Mouse (Mus musculus): ENCODE results near the gene Osbpl2.
A peak's percentile ranks its signal among the peaks of the same experiment; 100 is the strongest.

The Osbpl2 gene

DNA sequence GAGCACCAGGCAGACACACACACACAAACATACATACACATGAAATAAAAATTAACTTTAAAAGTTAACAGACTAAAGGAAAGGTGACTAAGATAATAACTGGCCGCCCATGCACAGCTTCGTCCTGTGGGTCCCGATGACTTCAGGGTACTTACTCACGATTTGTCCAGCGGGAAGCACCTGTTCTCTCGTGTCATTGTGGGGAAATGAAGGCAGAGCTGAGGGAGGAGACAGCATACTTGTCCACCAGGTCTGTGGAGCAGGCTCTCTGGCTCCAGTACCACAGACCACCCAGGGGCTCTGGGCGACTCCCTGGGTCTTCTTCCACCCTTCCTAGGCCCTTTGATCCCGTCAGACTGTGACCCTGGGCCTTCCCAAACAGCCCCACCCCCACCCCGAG lies 82.2 kb downstream of the Osbpl2 start:
- DNase-seq (ENCODE audit: low read depth, low spot score), result no peak

- DNase-seq (ENCODE audit: low read depth, low spot score), result no peak
Measured at GRCm38 (mm10) chr2:180202263-180202662, 83.2 kb downstream of the Osbpl2 start.

DNA sequence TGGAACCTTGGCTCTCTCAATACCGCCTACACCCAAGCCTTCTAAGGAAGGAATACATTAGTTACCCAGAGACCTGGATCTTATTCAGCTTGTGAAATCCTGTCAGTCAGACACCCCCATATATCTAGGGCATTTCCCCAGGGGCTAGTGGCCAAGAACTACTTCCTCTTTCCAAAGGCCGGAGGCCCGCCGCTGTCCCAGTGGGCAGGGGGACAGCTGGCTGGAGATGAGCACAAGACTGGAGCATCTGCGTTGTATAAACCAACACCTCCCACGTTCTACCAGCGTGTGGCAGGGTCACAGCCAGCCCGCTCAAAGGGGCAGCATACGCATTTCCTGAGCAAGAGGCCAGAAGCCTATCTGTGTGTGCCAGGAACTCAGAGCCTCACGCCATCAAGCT lies 83.7 kb downstream of the Osbpl2 start:
- no peak for DNase-seq (ENCODE audit: low read depth, low spot score)

GRCm38 (mm10) chr2:180204501-180204900 lies 85.4 kb downstream of the Osbpl2 start:
- no peak for DNase-seq (ENCODE audit: low read depth, low spot score)

DNA sequence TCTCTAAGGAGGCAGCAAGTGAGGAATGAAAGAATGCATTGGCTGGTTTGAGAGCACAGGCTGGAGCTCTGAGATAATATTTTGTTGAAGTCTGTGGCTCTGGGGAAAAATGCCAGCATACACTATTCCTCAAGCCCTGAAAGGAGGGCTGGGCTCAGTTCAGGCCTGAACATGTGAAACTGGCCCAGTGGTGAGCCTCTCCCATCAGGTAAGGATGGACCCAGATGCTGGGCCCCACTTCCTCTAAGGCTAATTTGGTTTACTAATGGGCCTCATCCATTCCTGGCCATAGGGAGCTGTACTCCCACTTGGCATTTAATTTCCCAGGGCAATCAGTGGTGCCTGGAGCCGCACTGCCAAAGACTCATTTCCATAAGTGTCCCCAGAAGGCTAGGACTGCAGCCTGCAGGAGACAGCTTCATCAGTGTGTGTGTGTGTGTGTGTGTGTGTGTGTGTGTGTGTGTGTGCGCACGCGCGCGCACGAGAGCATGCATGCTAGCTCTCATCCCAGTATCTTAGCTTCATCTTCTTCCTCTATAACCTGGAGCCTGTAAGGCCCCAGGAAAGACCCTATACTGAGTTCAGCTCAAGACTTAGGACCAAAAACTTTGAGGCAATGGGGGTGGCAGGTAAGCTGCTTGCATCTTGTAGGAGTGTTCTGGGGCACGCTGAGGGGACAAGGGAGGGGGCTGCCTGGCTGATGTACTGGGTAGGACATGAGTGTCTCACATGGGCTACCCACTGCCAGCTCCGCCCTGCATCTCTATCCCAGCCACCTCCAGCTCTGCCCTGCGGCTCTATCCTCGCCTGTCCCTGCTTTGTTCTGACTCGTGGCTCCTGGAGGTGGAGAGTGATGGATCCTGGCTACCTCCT lies 86.2 kb downstream of the Osbpl2 start:
- DNase-seq (ENCODE audit: low read depth, low spot score), result no peak

GRCm38 (mm10) chr2:180205956-180206280 lies 86.8 kb downstream of the Osbpl2 start:
- no peak for DNase-seq (ENCODE audit: low read depth, low spot score)

DNA sequence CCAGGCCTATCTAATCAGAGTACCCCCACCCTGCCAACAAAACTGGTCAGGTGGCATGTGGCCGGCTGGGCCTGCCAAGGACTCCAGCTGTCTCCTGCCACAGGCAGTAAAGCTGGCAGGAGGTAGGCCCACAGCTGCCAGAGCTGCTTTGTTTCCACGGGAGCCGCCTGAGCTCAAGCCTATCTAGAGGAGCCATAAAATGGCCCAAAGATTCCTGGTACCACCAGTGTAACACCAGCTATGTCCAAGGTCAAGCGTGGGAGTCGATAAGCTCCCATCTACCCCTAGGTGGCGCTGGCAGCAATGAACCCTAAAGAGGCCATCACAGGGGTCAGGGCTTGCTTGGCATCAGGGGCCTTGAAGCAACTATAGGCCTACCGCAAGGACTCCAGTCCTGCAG lies 88.7 kb downstream of the Osbpl2 start:
- DNase-seq (ENCODE audit: low read depth, low spot score), result peak; percentile 53

GRCm38 (mm10) chr2:180208976-180209375 lies 89.9 kb downstream of the Osbpl2 start:
- no peak for DNase-seq (ENCODE audit: low read depth, low spot score)

DNA sequence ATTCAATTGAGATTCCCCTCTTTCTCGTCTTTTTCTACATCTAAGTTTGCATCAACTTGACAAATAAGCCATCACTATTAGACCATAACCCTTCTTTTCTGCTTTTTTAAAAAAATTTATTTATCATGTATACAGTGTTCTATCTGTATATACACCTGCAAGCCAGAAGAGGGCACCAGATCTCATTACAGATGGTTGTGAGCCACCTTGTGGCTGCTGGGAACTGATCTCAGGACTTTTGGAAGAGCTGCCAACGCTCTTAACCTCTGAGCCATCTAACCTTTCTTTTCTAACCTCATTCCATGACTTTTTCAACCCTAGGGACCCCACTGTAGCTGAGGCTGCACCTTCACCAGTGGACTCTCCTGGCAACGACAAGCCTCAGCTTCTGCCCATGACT lies 93.1 kb downstream of the Osbpl2 start:
- DNase-seq (ENCODE audit: low read depth, low spot score), result no peak

Measured in CD4-positive, CD25-positive, alpha-beta regulatory T cell, adult 2 months (primary cell).